Mouse (Mus musculus) midbrain, embryonic 12.5 days (tissue): ENCODE results near the gene Maged1. TPM values are rescaled to one million over a fixed set of nuclear protein-coding genes. Genes with fewer than 3 reads are reported as not detected.
"Not testable (repeated sequence)": the region's sequence is repeated elsewhere in the genome, so short reads cannot be mapped to it uniquely, and the experiment has no call there.

Source experiments
- ATAC-seq: fragments of 200-750 bp; cut with Nextera tagmentation; 2 replicates; pipeline ENCODE4 v1.8.0; 2017; ENCODE audit warnings: low read depth, moderate TSS enrichment, moderate library complexity; ENCODE audit not compliant: low FRiP score
- H3K27ac ChIP-seq: fragments of 300-500 bp; sonication (generic); replicated peaks from 2 replicates; pipeline ENCODE4 v1.5.1; 2016; ENCODE audit warnings: mild to moderate bottlenecking
- H3K27me3 ChIP-seq: fragments of 300-500 bp; sonication (generic); 2 replicates; pipeline ENCODE4 v1.6.1; 2016; ENCODE audit warnings: mild to moderate bottlenecking
- H3K36me3 ChIP-seq: fragments of 300-500 bp; sonication (generic); 2 replicates; pipeline ENCODE4 v1.6.1; 2016
- H3K4me1 ChIP-seq: fragments of 300-500 bp; sonication (generic); 2 replicates; pipeline ENCODE4 v1.6.1; 2016
- H3K4me2 ChIP-seq: fragments of 300-500 bp; sonication (generic); replicated peaks from 2 replicates; pipeline ENCODE4 v1.6.1; 2016; ENCODE audit warnings: mild to moderate bottlenecking, moderate library complexity
- H3K4me3 ChIP-seq: fragments of 300-500 bp; sonication (generic); 2 replicates; pipeline ENCODE4 v1.5.1; 2016; ENCODE audit warnings: mild to moderate bottlenecking
- H3K9ac ChIP-seq: fragments of 300-500 bp; sonication (generic); replicated peaks from 2 replicates; pipeline ENCODE4 v1.6.1; 2016; ENCODE audit warnings: mild to moderate bottlenecking, moderate library complexity
- H3K9me3 ChIP-seq: fragments of 300-500 bp; sonication (generic); 2 replicates; pipeline ENCODE4 v1.6.1; 2016; ENCODE audit warnings: mild to moderate bottlenecking
- WGBS: fragments of 180-500 bp; shearing (Covaris S2); methylation state at CpG from one replicate; pipeline ENCODE4 v1.1.7; 2016; 5-methylcytosine and 5-hydroxymethylcytosine counted together
- polyA plus RNA-seq: library from polyadenylated mRNA; unstranded; fragments of >200 nt; fragmentation: Nextera tagmentation; extraction: Ambion mirVana; gene quantifications from 2 replicates; pipeline ENCODE4 v1.2.1, GENCODE M21; 2016

Maged1 gene
- polyA plus RNA-seq, 1 experiment from 2014 or later = 871 TPM

DNA sequence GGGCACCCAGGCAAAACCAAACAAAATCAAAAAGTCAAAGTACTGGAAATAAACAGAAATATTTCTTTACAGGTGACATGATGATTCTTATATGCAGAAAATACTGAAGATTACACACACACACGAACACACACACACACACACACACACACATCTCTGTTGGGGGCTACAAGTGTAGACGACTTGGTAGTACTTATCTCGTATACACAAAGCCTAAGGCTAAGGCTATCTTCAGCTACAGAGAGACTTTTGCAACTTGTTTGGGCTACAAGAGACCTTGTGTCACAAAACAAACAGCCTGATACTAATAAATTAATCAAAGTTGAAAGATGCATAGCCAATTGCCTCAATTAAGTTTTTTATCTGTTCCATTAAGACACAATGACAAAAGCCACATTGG lies 19.8 kb downstream of the Maged1 start:
- H3K27me3 ChIP-seq = no peaks in the 10 kb centered on the region; the same call in 1 of the 2 replicates
- H3K4me1 ChIP-seq = no peaks in the 10 kb centered on the region
- ATAC-seq = no peak
- no peak overlapping the region for H3K27ac ChIP-seq
- H3K9me3 ChIP-seq = no peaks in the 10 kb centered on the region
- no peak overlapping the region for H3K4me2 ChIP-seq
- H3K4me3 ChIP-seq = no peak overlapping the region
- no peaks in the 10 kb centered on the region for H3K36me3 ChIP-seq
- no peak overlapping the region for H3K9ac ChIP-seq
- 79% methylated on average over 3 of the region's 3 CpGs for WGBS

DNA sequence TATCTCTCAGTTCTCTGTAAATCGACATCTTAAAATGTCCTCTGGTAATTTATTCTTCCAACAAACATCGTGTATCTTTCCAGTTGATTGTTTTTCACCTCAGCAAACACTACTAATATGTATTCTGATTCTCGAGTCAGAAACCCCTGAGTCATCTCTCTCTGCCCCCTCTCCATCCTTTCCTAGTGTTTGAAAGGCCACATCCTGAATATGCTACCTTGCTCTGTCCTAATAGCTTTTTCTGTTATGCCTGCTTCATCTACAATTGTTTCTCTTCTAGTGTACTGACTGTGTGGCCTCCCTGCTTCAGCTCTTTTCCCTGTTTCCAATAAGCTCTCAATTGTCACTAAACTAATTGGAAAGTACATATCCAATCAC lies 33.5 kb downstream of the Maged1 start:
- 58% methylated on average over 3 of the region's 3 CpGs for WGBS
- Histone ChIP-seq H3K4me1 (0 out of 2 replicates have a peak, but pooled peaks cover 4% of the 10 kb centered on the region), H3K4me2 (no peak overlapping the region), H3K9me3 (no peaks in the 10 kb centered on the region), H3K36me3 (no peaks in the 10 kb centered on the region), H3K27me3 (peaks cover 6% of the 10 kb centered on the region; the same call in 1 of the 2 replicates), H3K4me3 (no peak overlapping the region), H3K27ac (peak overlapping the region; percentile 66), H3K9ac (no peak overlapping the region)
- no peak for ATAC-seq

DNA sequence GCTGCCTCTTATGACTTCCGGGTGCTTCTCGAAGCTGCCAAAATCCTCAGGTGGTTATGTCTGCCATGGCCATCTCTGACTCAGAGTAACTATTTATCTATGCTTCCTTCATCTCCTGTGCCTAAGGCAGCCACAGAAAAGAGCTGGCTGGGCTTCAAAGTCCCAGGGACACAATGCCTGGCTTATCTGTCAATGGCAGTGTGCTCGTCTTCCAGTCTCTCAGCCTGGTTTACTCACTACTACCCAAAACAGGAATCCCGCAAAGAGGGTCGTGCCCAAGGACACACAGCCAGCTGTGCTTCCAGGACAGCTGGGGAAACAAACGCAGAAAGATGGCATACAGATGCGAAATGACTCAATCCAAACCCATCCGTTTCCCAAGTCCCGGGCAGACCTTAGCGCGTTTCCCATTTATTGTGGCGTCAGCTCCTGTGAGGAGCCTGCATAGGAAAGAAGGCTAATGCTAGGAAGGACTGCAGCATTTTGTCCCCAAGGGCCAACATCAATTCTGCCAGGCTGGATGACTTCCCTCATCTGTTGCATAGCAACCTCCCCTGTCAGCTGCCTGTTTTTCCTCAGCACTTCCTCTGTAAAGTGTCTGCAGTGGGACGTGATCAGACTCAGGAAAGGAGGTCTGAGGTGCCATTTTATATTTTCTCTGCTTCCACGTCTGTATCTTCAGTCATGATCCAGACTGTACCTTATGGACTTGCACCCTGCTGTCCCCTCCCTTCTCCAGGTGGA lies 34.1 kb downstream of the Maged1 start:
- not testable (repeated sequence) for H3K27me3 ChIP-seq, H3K9me3 ChIP-seq, H3K4me1 ChIP-seq, H3K36me3 ChIP-seq, H3K9ac ChIP-seq, H3K4me3 ChIP-seq
- H3K4me2 ChIP-seq = peak overlapping the region; percentile 18
- ATAC-seq = peak; percentile 93
- 29% methylated on average over 8 of the region's 14 CpGs for WGBS
- peak overlapping the region; percentile 73 for H3K27ac ChIP-seq

DNA sequence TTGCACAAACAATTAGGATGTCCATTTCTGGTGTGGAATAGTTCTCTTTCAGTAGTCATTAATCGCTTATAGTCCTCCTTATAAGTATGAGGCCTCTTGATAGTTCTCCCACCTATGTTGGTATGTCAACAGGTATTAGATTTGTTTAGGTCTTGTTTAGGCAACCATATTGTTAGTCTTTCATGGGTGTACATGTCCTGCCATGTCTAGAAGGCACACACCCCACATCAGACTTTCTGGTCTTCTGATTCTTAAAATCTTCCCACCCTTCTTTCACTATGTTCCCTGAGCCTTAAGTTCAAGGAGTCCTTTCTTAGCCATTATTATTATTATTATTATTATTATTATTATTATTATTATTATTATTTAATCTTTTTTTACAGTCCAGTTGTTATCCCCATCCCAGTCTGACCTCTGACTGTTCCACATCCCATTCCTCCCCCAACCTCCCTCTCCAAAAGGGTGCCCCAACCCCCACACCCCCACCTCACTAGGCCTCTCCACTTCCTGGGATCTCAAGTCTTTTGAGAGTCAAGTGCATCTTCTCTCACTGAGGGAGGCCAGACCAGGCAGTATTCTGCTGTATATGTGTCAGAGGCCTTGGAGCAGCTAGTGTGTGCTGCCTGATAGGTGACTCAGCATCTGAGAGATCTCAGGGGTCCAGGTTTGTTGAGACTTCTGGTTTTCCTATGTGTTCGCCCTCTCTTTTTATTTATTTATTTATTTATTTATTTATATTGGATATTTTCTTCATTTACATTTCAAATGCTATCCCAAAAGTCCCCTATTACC lies 55.7 kb downstream of the Maged1 start:
- ATAC-seq = no peak
- WGBS = 87% methylated on average over 2 of the region's 2 CpGs

More for the DNA sequence above, 55.7 kb downstream of the Maged1 start:
- no peak overlapping the region for H3K27ac ChIP-seq
- no peak overlapping the region for H3K4me2 ChIP-seq
- no peak overlapping the region for H3K4me3 ChIP-seq
- no peaks in the 10 kb centered on the region for H3K36me3 ChIP-seq
- H3K9ac ChIP-seq = no peak overlapping the region
- H3K9me3 ChIP-seq = no peaks in the 10 kb centered on the region
- no peaks in the 10 kb centered on the region for H3K4me1 ChIP-seq
- H3K27me3 ChIP-seq = peaks cover 9% of the 10 kb centered on the region

Other genes with a start within 250 kb of the Maged1 start
- 0.09 TPM in 1 of 2 replicates, not detected in the other for gene Fam90a1b, start 175.4 kb downstream of the Maged1 start, polyA plus RNA-seq
- 108 and 116 TPM in 2 replicates for gene Apoo, start 175.0 kb downstream of the Maged1 start, polyA plus RNA-seq
- gene Gspt2, start 93.9 kb upstream of the Maged1 start, polyA plus RNA-seq = 12.5 and 13.9 TPM in 2 replicates
- 1.7 and 1.8 TPM in 2 replicates for gene Zxdb, start 182.4 kb upstream of the Maged1 start, polyA plus RNA-seq